Mouse (Mus musculus) testis, adult 2 months (tissue): ENCODE data around the gene Nr2f2. TPM values are rescaled to one million over a fixed set of nuclear protein-coding genes. Genes with fewer than 3 reads are reported as not detected.
A peak's percentile ranks its signal among the peaks of the same experiment; 100 is the strongest.

Experiments used
- H3K27ac ChIP-seq: fragments of 200-500 bp; 2 replicates; pipeline ENCODE4 v1.5.1; 2012; ENCODE audit warnings: low read depth, low read length; ENCODE audit not compliant: control insufficient read depth, insufficient read depth
- H3K27me3 ChIP-seq: fragments of 200-500 bp; 2 replicates; pipeline ENCODE4 v1.6.1; 2012; ENCODE audit warnings: mild to moderate bottlenecking, low read length, moderate library complexity; ENCODE audit not compliant: control insufficient read depth, insufficient read depth
- H3K36me3 ChIP-seq: fragments of 200-500 bp; 2 replicates; pipeline ENCODE4 v1.6.1; 2012; ENCODE audit warnings: mild to moderate bottlenecking, low read length; ENCODE audit not compliant: control insufficient read depth, insufficient read depth
- H3K4me1 ChIP-seq: fragments of 200-500 bp; 2 replicates; pipeline ENCODE4 v1.6.1; 2012; ENCODE audit warnings: low read length; ENCODE audit not compliant: control insufficient read depth, insufficient read depth
- H3K4me3 ChIP-seq: fragments of 200-500 bp; 2 replicates; pipeline ENCODE4 v1.5.1; 2012; ENCODE audit warnings: low read depth, mild to moderate bottlenecking, low read length, moderate library complexity, mixed read lengths; ENCODE audit not compliant: control insufficient read depth
- CTCF ChIP-seq: fragments of 200-500 bp; IDR thresholded peaks from 2 replicates; pipeline ENCODE4 v1.5.1; 2012; ENCODE audit warnings: low read depth, mild to moderate bottlenecking, inconsistent platforms, low read length, moderate library complexity; ENCODE audit not compliant: control insufficient read depth, insufficient read depth, insufficient replicate concordance
- POLR2A ChIP-seq: fragments of 200-500 bp; IDR thresholded peaks from 2 replicates; pipeline ENCODE4 v1.6.1; 2012; ENCODE audit warnings: low read depth, mild to moderate bottlenecking, inconsistent platforms, low read length, moderate library complexity; ENCODE audit not compliant: control insufficient read depth
- polyA plus RNA-seq: library from polyadenylated mRNA; depleted of rRNA; stranded (reverse); fragments of >200 nt; gene quantifications from 2 replicates; pipeline ENCODE4 v1.2.3, GENCODE M21; 2012

Gene Nr2f2
- polyA plus RNA-seq, 1 experiment: 11.3 TPM

GRCm38 (mm10) chr7:70365401-70365811, 1.1 kb downstream of the Nr2f2 start:
- TF ChIP-seq CTCF (no peak), POLR2A (no peak)
- Histone ChIP-seq H3K4me1 (peaks cover 18% of the 10 kb centered on the region), H3K27me3 (no peaks in the 10 kb centered on the region), H3K27ac (peak overlapping the region; percentile 93), H3K4me3 (peak overlapping the region; percentile 80), H3K36me3 (no peaks in the 10 kb centered on the region)

GRCm38 (mm10) chr7:70364798-70365197, 1.7 kb downstream of the Nr2f2 start:
- Histone ChIP-seq H3K27me3 (no peaks in the 10 kb centered on the region), H3K4me1 (peaks cover 17% of the 10 kb centered on the region), H3K4me3 (peak overlapping the region; percentile 80), H3K36me3 (no peaks in the 10 kb centered on the region), H3K27ac (peak overlapping the region; percentile 62; the same call in 1 of the 2 replicates)
- TF ChIP-seq CTCF (no peak), POLR2A (no peak)

DNA sequence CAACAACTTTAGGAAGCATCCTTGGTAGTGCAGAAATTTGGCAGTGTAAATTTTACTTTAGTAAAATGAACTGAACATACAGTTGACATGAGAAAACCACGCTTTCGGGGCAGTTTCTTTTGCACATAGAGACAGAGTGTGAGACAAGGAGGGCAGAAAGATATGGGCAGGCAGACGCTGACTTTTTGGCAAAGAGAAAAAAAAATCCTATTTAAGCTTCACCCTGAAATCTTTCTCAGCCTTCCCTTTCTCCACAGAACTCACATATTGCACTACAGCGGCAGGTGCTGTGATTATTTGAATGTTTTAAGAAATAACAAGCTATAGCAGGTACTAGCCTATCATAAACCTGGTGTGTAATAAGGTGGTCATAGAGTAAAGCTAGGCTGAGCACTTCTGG, 3.2 kb downstream of the Nr2f2 start:
- Histone ChIP-seq H3K27me3 (no peaks in the 10 kb centered on the region), H3K4me1 (peaks cover 17% of the 10 kb centered on the region), H3K36me3 (no peaks in the 10 kb centered on the region), H3K27ac (peak overlapping the region; percentile 66), H3K4me3 (no peak overlapping the region)
- TF ChIP-seq POLR2A (no peak), CTCF (no peak)

DNA sequence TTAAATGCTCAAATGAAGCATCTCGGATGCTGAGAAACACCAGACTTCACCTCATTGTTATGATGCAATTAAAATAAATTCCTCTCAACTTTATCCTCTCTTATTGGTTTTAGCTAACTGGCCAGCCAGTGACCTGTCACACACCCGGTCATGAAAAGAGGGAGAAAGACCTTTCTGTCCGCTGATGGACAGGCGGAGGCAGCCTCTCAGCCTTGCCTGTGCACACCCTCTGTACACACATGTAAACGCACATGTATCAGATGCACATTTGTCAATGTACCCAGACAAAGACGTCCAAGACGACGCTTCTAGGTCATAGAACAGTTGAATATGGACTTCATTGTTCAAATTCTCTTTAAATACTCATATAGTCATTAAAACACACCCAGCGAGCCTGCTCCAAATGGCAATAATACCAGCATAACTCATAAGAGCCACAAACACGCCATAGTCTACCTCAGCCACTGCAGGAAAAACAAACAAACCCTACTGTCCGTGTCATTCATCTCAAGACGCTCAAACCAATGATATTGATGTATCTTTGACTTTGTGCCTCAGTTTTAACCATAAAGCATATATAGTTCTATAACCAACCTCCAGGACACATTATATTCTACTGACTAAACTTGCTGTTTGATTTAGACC, 3.9 kb downstream of the Nr2f2 start:
- Histone ChIP-seq H3K4me3 (no peak overlapping the region), H3K36me3 (no peaks in the 10 kb centered on the region), H3K4me1 (peaks cover 21% of the 10 kb centered on the region), H3K27ac (peak overlapping the region; percentile 73), H3K27me3 (no peaks in the 10 kb centered on the region)
- TF ChIP-seq CTCF (no peak), POLR2A (no peak)

DNA sequence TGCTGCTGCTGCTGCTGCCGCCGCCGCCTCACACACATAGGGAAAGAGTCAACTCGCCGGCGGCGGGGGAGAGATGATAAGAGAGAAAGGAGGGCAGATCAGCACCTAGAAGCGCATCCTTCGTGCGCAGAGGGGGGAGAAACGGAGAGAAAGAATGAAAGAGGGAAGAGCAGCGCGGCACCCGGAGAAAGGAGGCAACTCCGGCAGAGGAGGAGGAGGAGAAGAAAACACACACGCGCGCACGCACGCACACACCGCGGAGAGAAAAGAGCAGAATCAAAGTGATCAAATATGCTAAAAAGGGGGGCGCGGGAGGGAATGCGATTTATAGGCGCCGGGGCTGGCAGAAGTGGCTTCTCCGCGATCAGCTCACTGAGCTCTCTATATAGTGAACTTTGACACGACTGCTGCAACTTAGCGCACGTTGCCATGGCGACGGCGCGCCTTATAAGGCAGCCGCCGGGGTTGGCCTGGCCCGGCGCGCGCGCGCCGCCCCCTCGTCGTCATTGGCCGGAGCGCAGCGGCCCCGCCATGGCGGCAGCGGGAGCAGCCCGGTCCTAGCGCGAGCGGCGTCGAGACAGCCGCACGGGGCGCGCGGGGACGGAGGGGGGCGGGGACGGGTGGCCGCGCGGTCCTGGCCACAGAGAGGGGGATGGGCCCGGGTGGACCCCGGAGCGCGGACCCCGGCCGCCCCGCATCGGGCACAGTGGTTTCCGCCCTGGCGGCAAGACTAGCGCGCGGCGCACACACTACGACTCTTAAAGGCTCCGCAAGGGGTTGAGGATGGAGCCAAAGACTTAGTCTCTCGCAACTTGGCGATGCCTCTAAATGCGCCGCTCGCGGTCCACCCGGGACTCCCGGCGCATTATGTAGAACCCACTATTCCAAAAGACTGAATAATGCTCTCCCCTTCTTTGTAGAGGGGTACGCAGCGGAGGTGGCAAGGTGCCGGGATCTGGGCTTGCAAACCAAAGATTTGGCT, 4.9 kb downstream of the Nr2f2 start:
- H3K27me3 ChIP-seq: no peaks in the 10 kb centered on the region
- no peaks in the 10 kb centered on the region for H3K36me3 ChIP-seq
- TF ChIP-seq POLR2A (no peak), CTCF (no peak)
- peaks cover 21% of the 10 kb centered on the region for H3K4me1 ChIP-seq
- peak overlapping the region; percentile 91 for H3K27ac ChIP-seq
- peak overlapping the region; percentile 97 for H3K4me3 ChIP-seq

DNA sequence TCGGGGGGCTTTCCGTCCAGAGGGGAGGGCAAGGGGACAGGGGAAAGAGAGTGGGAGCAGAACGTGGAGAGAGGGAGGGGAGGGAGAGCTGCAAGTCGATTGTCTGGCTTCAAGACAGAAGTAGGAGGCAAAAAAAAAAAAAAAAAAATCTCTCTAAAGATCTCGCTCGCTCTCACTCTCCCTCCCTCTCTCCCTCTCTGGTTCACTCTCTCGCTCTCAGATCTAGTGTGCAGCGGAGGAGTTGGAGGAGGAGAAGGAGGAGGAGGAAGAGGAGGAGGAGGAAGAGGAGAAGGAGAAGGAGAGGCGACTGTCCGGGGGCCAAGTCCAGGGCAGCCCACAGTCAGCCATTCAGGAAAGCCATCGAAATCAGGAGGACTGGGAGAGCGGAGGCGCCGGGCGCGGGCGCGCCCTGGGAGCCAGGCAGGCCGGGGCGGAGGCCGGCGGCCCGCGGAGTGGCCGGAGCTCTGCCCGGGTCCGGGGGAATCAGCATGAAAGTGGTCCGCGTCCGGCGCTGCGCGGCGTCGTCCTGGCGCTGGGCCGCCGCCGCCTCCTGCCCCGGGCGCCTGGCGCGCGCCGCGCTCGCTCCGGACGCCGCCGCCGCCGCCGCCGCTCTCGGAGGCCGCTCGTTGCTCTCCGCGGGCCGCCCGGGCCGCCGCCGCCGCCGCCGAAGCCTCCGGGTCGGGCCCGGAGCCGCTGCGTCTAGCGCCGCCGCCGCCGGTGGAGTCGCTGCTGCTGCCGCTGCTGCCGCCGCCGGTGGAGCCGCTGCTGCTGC, 5.7 kb downstream of the Nr2f2 start:
- no peaks in the 10 kb centered on the region for H3K36me3 ChIP-seq
- TF ChIP-seq CTCF: no peak
- no peak for TF ChIP-seq POLR2A
- no peaks in the 10 kb centered on the region for H3K27me3 ChIP-seq
- H3K27ac ChIP-seq: peak overlapping the region; percentile 91
- H3K4me3 ChIP-seq: peak overlapping the region; percentile 97
- H3K4me1 ChIP-seq: peaks cover 21% of the 10 kb centered on the region

DNA sequence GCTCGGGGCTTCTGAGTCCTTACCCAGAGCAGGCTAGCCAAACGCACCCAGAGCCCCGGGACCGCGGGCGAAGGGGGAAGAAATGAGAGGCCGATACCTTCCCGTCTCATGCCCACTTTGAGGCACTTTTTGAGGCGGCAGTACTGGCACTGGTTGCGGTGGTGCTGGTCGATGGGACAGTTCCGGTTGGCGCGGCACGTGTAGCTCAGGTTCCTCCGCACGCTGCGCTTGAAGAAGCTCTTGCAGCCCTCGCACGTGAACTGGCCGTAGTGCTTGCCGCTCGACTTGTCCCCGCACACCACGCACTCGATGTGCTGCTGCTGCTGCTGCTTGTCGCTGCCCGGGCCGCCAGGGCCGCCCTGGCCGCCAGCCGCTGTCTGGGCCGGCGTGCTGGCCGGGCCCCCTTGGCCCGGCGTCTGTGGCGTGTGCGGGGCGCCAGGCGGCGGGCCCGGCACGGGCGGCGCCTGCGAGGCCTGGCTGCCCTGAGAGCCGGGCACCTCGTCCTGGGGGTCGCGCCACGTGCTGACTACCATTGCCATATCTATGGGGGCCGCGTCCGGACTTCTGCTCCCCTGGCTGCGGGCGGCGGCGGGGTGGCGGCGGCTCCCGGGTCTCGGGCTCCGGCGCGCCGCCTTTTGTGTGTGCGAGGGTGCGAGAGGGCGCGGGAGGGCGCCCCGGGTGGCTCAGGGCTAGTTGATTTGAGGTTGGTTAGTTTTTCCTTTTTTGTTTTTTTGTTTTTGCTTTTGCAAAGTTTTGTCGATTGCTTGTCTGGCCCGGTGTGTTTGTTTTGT, 6.5 kb downstream of the Nr2f2 start:
- no peak for TF ChIP-seq POLR2A
- TF ChIP-seq CTCF: no peak
- Histone ChIP-seq H3K4me3 (peak overlapping the region; percentile 97), H3K36me3 (no peaks in the 10 kb centered on the region), H3K27me3 (no peaks in the 10 kb centered on the region), H3K4me1 (peaks cover 19% of the 10 kb centered on the region), H3K27ac (peak overlapping the region; percentile 83)
